Mouse (Mus musculus) liver, adult (tissue): ENCODE measurements around the gene Ncf2.

ENCODE experiments used
- GATA4 ChIP-seq: IDR thresholded peaks from 2 replicates; pipeline ENCODE4 v1.6.1; 2014; ENCODE audit warnings: mild to moderate bottlenecking, low read length; ENCODE audit not compliant: insufficient replicate concordance

The Ncf2 gene

GRCm38 (mm10) chr1:152799897-152800296 lies at the start of gene Ncf2:
TSS of gene Ncf2 (plus strand) at chr1:152800194.
- no peak for TF ChIP-seq GATA4

- TF ChIP-seq GATA4: no peak
These were observed 49.6 kb upstream of the Ncf2 start, which contains the start of gene Apobec4 for GRCm38 (mm10) chr1:152750312-152750965. TSS of gene Apobec4 (plus strand) at chr1:152750551.

- no peak for TF ChIP-seq GATA4
These were observed 38.2 kb upstream of the Ncf2 start for GRCm38 (mm10) chr1:152761791-152762190.

- TF ChIP-seq GATA4: no peak
These were observed 33.8 kb upstream of the Ncf2 start, which contains the start of the genes Rgl1 and Arpc5 for GRCm38 (mm10) chr1:152766032-152766772. TSS of gene Rgl1 (minus strand) at chr1:152766351. TSS of gene Arpc5 (plus strand) at chr1:152766542.

GRCm38 (mm10) chr1:152766804-152767748 lies 32.9 kb upstream of the Ncf2 start:
- TF ChIP-seq GATA4: no peak

- TF ChIP-seq GATA4: no peak
These were observed 32.1 kb upstream of the Ncf2 start for GRCm38 (mm10) chr1:152767749-152768488.

GRCm38 (mm10) chr1:152771016-152771415 lies 29.0 kb upstream of the Ncf2 start:
- TF ChIP-seq GATA4: no peak

GRCm38 (mm10) chr1:152779071-152779737 lies 20.8 kb upstream of the Ncf2 start:
- no peak for TF ChIP-seq GATA4

GRCm38 (mm10) chr1:152784620-152785019 lies 15.4 kb upstream of the Ncf2 start:
- no peak for TF ChIP-seq GATA4

GRCm38 (mm10) chr1:152786953-152787352 lies 13.0 kb upstream of the Ncf2 start:
- TF ChIP-seq GATA4: no peak

GRCm38 (mm10) chr1:152788121-152788660 lies 11.8 kb upstream of the Ncf2 start:
- no peak for TF ChIP-seq GATA4

- no peak for TF ChIP-seq GATA4
These were observed 9.7 kb upstream of the Ncf2 start for GRCm38 (mm10) chr1:152790254-152790653.

- peak; percentile 48; the same call in 1 of the 2 replicates for TF ChIP-seq GATA4
These were observed 9.2 kb upstream of the Ncf2 start for GRCm38 (mm10) chr1:152790821-152791220.

GRCm38 (mm10) chr1:152791269-152791668 lies 8.7 kb upstream of the Ncf2 start:
- no peak for TF ChIP-seq GATA4
